Mouse (Mus musculus): Measurements from ENCODE around the gene Mapk14.

- TF ChIP-seq CTCF (IDR thresholded peaks at IDR 0.05; ENCODE audit: control insufficient read depth, insufficient read depth, insufficient read length) (no peak), MYOG (IDR thresholded peaks at IDR 0.05; ENCODE audit: control insufficient read depth, extremely low read depth, insufficient read length) (no peak), MYOD1 (IDR thresholded peaks at IDR 0.05; ENCODE audit: control insufficient read depth, insufficient read length, low read depth) (no peak), USF1 (IDR thresholded peaks at IDR 0.05; ENCODE audit: low read depth) (no peak), FOSL1 (IDR thresholded peaks at IDR 0.05; ENCODE audit: insufficient read depth, low read length, poor library complexity, severe bottlenecking) (no peak), MAX (IDR thresholded peaks at IDR 0.05) (no peak), CEBPB (IDR thresholded peaks at IDR 0.05; ENCODE audit: low read depth) (no peak)
These were observed 80.2 kb downstream of the Mapk14 start for GRCm38 (mm10) chr17:28771289-28771688.

All from C2C12 (cell line).